Mouse (Mus musculus) heart, adult 8-10 months (tissue): ENCODE measurements around the gene Gm34653. TPM values are rescaled to one million over a fixed set of nuclear protein-coding genes. Genes with fewer than 3 reads are reported as not detected.
"Not testable (repeated sequence)": the region's sequence is repeated elsewhere in the genome, so short reads cannot be mapped to it uniquely, and the experiment has no call there.

ENCODE experiments used
- DNase-seq: peaks from one replicate; pipeline ENCODE4 v3.0.0; 2022; ENCODE audit warnings: low spot score
- total RNA-seq, 4 experiments: library from RNA; stranded (reverse); gene quantifications; 2 replicates each; pipeline ENCODE4 v1.2.4; 2022

Gene Gm34653
- total RNA-seq, 4 experiments from 2014 or later: not detected

GRCm38 (mm10) chr2:34818492-34818891, 14.3 kb upstream of the Gm34653 start:
- DNase-seq: no peak

- DNase-seq: peak; percentile 90
These were observed 6.9 kb upstream of the Gm34653 start, which contains the start of gene Fbxw2 for GRCm38 (mm10) chr2:34825827-34826459. Gene Fbxw2 (minus strand): TSS chr2:34826311.

- DNase-seq: no peak
These were observed 6.2 kb upstream of the Gm34653 start for GRCm38 (mm10) chr2:34826460-34827231.

GRCm38 (mm10) chr2:34827591-34827990, 5.2 kb upstream of the Gm34653 start:
- DNase-seq: no peak

- DNase-seq: no peak
These were observed 4.8 kb upstream of the Gm34653 start for GRCm38 (mm10) chr2:34828026-34828425.

GRCm38 (mm10) chr2:34830066-34830465, 2.7 kb upstream of the Gm34653 start:
- not testable (repeated sequence) for DNase-seq

- no peak for DNase-seq
These were observed 817 bp downstream of the Gm34653 start for GRCm38 (mm10) chr2:34833624-34834023.

- DNase-seq: no peak
These were observed 2.9 kb downstream of the Gm34653 start for GRCm38 (mm10) chr2:34835669-34836068.

- DNase-seq: not testable (repeated sequence)
These were observed 7.3 kb downstream of the Gm34653 start for GRCm38 (mm10) chr2:34840143-34840542.

GRCm38 (mm10) chr2:34841706-34842105, 8.9 kb downstream of the Gm34653 start:
- DNase-seq: no peak

GRCm38 (mm10) chr2:34843211-34843939, 10.6 kb downstream of the Gm34653 start:
- peak; percentile 80 for DNase-seq

GRCm38 (mm10) chr2:34847702-34848101, 14.9 kb downstream of the Gm34653 start:
- no peak for DNase-seq

GRCm38 (mm10) chr2:34855265-34855664, 22.5 kb downstream of the Gm34653 start:
- no peak for DNase-seq

- DNase-seq: no peak
These were observed 24.9 kb downstream of the Gm34653 start for GRCm38 (mm10) chr2:34857728-34858127.

- no peak for DNase-seq
These were observed 36.9 kb downstream of the Gm34653 start for GRCm38 (mm10) chr2:34869680-34870079.

- peak; percentile 96 for DNase-seq
These were observed 38.0 kb downstream of the Gm34653 start for GRCm38 (mm10) chr2:34870520-34871474.

GRCm38 (mm10) chr2:34874271-34874670, 41.5 kb downstream of the Gm34653 start, which contains the start of gene Cutal:
Gene Cutal (plus strand): TSS chr2:34874396.
- no peak for DNase-seq

GRCm38 (mm10) chr2:34874816-34875345, 42.1 kb downstream of the Gm34653 start, which contains the start of gene Psmd5:
Gene Psmd5 (minus strand): TSS chr2:34874968.
- DNase-seq: no peak

- DNase-seq: no peak
These were observed 47.2 kb downstream of the Gm34653 start for GRCm38 (mm10) chr2:34880054-34880453.

GRCm38 (mm10) chr2:34882757-34883156, 50.0 kb downstream of the Gm34653 start:
- DNase-seq: no peak

- DNase-seq: no peak
These were observed 50.4 kb downstream of the Gm34653 start for GRCm38 (mm10) chr2:34883190-34883589.
